Mouse (Mus musculus): Measurements from ENCODE around the gene Ogdhl. TPM values are rescaled to one million over a fixed set of nuclear protein-coding genes. Genes with fewer than 3 reads are reported as not detected.
A peak's percentile ranks its signal among the peaks of the same experiment; 100 is the strongest.

Gene Ogdhl
- 7.8 and 8.8 TPM in 2 replicates for polyA plus RNA-seq (2015; fragmentation: Nextera tagmentation; extraction: Ambion mirVana)

DNA sequence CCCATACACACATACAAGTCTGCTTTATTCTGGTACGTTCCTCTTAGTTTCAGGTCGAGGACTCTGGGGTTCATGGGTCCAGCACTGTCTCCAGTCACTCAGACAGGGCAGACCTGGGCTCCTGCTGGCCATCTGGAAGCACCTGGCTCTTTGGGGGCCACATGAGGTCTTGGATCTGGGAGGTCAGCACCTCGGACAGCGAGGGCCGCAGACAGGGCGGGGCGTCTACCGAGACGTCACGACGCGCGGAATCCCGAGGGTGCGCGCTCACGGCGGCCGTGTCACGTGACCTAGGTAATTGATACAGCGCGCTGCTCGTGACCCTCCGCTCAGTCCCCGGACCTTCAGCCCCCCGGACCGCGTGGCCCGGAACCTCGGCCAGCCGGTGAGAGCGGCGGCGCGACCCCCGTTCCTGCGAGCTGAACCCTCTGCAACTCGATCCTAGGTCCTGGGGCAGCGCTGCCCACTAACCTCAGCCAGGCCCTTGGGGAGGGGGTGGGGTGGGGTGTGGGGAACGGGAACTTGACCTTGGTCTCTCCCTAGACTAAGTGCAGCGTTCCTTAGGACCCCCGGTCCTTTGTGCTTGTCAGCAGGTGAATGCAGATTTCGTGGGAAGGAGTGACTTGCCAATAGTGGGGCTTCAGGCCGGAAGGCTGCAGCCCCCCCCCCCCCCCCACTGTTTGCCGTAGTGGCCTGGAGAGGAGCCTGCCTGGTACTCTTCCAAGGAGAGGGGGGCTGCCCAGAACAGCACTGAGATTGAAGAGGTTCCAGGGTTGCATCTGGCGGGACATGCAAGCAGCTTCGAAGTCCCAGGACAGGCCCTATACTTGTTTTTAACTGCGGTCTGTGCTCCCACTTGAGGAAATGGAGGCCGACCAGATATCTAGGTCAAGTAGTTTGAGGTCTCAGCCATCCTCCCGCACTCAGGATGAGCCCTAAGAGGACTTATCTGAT is at the start of gene Ogdhl:
Gene Ogdhl, plus strand, starts transcription at position 288 of the 954 bp plus-strand sequence.
- Histone ChIP-seq H3K27ac (ENCODE audit: low read length) (no peak within 1 kb of the TSS), H3K9ac (ENCODE audit: low read length) (peak within 1 kb of the TSS; percentile 64), H3K9me3 (ENCODE audit: control insufficient read depth, low read length) (no peaks in the 10 kb centered on the region), H3K4me3 (ENCODE audit: low read length) (peak within 1 kb of the TSS; percentile 65), H3K27me3 (ENCODE audit: control insufficient read depth, insufficient read depth, low read depth, low read length) (no peaks in the 10 kb centered on the region), H3K4me1 (replicated peaks; ENCODE audit: control insufficient read depth, insufficient read depth, low read length) (0 out of 2 replicates have a peak, but pooled peaks cover 2% of the 10 kb centered on the region), H3K4me2 (ENCODE audit: low read depth, low read length) (peak within 1 kb of the TSS; percentile 76), H3K36me3 (ENCODE audit: control insufficient read depth, insufficient read depth, low read length) (no peaks in the 10 kb centered on the region)
- ATAC-seq (ENCODE audit: low read depth), result peak; percentile 87
- WGBS, result 2% methylated on average over 50 of the region's 50 CpGs

DNA sequence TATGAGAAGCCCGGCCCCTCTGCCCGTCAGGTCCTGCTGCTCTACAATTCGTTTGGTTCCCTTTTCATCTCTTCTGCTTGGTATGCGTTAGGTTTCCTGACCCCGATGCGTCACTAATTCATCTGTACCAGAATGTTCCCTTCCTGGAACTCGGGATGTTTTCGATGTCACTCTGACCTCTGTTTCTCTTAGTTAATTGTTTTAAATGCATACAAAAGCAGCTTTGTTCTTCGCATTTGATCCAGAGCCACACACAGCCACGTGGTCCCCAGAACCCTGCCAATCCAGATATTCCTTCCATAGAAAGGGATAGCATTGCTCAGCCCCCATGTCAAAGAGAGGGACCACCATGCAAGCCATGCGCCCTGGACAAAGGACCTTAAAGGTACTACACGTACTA is 20.2 kb upstream of the Ogdhl start:
- Histone ChIP-seq H3K9me3 (ENCODE audit: control insufficient read depth, low read length) (no peaks in the 10 kb centered on the region), H3K27me3 (ENCODE audit: control insufficient read depth, insufficient read depth, low read depth, low read length) (no peaks in the 10 kb centered on the region), H3K9ac (ENCODE audit: low read length) (no peak overlapping the region), H3K27ac (ENCODE audit: low read length) (no peak overlapping the region), H3K36me3 (ENCODE audit: control insufficient read depth, insufficient read depth, low read length) (no peaks in the 10 kb centered on the region; the same call in 1 of the 2 replicates), H3K4me1 (replicated peaks; ENCODE audit: control insufficient read depth, insufficient read depth, low read length) (no peaks in the 10 kb centered on the region), H3K4me2 (ENCODE audit: low read depth, low read length) (no peak overlapping the region), H3K4me3 (ENCODE audit: low read length) (no peak overlapping the region)
- ATAC-seq (ENCODE audit: low read depth), result no peak
- WGBS, result 76% methylated on average over 12 of the region's 12 CpGs

GRCm38 (mm10) chr14:32302423-32302822 is 19.4 kb upstream of the Ogdhl start:
- 82% methylated on average over 7 of the region's 7 CpGs for WGBS
- Histone ChIP-seq H3K27me3 (ENCODE audit: control insufficient read depth, insufficient read depth, low read depth, low read length) (no peaks in the 10 kb centered on the region), H3K4me2 (ENCODE audit: low read depth, low read length) (no peak overlapping the region)

GRCm38 (mm10) chr14:32304921-32305320 is 16.9 kb upstream of the Ogdhl start:
- Histone ChIP-seq H3K9me3 (ENCODE audit: control insufficient read depth, low read length) (no peaks in the 10 kb centered on the region), H3K36me3 (ENCODE audit: control insufficient read depth, insufficient read depth, low read length) (no peaks in the 10 kb centered on the region), H3K4me2 (ENCODE audit: low read depth, low read length) (no peak overlapping the region), H3K27me3 (ENCODE audit: control insufficient read depth, insufficient read depth, low read depth, low read length) (no peaks in the 10 kb centered on the region), H3K27ac (ENCODE audit: low read length) (no peak overlapping the region), H3K9ac (ENCODE audit: low read length) (no peak overlapping the region), H3K4me1 (replicated peaks; ENCODE audit: control insufficient read depth, insufficient read depth, low read length) (no peaks in the 10 kb centered on the region), H3K4me3 (ENCODE audit: low read length) (no peak overlapping the region)
- 85% methylated on average over 8 of the region's 8 CpGs for WGBS
- no peak for ATAC-seq (ENCODE audit: low read depth)

More at GRCm38 (mm10) chr14:32302423-32302822, 19.4 kb upstream of the Ogdhl start:
- ATAC-seq (ENCODE audit: low read depth), result no peak
- no peak overlapping the region for H3K27ac ChIP-seq (ENCODE audit: low read length)
- H3K36me3 ChIP-seq (ENCODE audit: control insufficient read depth, insufficient read depth, low read length), result no peaks in the 10 kb centered on the region
- no peak overlapping the region for H3K4me3 ChIP-seq (ENCODE audit: low read length)
- no peaks in the 10 kb centered on the region for H3K4me1 ChIP-seq (replicated peaks; ENCODE audit: control insufficient read depth, insufficient read depth, low read length)
- no peaks in the 10 kb centered on the region for H3K9me3 ChIP-seq (ENCODE audit: control insufficient read depth, low read length)
- H3K9ac ChIP-seq (ENCODE audit: low read length), result no peak overlapping the region

DNA sequence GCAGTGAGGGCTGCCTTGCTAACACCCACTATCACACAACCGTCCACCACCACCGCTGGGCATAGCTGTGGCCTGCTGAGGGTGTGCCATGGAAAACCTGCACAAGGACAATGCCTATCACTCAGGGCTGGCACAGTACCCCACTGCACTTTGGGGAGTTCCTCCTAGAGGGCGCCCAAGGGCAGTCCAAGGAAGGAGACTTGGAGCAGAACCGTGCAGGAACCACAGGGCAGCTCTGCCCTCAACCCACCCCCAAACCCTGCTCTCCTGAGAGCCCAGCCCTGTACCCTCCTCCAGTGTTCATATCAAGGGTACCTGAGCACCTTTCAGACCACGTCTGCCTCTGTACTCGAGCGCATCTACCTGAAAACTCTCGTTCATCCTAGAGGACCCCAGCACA is 11.9 kb upstream of the Ogdhl start:
- H3K4me1 ChIP-seq (replicated peaks; ENCODE audit: control insufficient read depth, insufficient read depth, low read length), result no peaks in the 10 kb centered on the region
- H3K9ac ChIP-seq (ENCODE audit: low read length), result no peak overlapping the region
- H3K9me3 ChIP-seq (ENCODE audit: control insufficient read depth, low read length), result no peaks in the 10 kb centered on the region
- no peak for ATAC-seq (ENCODE audit: low read depth)
- H3K4me3 ChIP-seq (ENCODE audit: low read length), result no peak overlapping the region
- H3K27me3 ChIP-seq (ENCODE audit: control insufficient read depth, insufficient read depth, low read depth, low read length), result no peaks in the 10 kb centered on the region
- no peak overlapping the region for H3K27ac ChIP-seq (ENCODE audit: low read length)
- H3K4me2 ChIP-seq (ENCODE audit: low read depth, low read length), result no peak overlapping the region
- H3K36me3 ChIP-seq (ENCODE audit: control insufficient read depth, insufficient read depth, low read length), result no peaks in the 10 kb centered on the region
- 39% methylated on average over 8 of the region's 8 CpGs for WGBS

DNA sequence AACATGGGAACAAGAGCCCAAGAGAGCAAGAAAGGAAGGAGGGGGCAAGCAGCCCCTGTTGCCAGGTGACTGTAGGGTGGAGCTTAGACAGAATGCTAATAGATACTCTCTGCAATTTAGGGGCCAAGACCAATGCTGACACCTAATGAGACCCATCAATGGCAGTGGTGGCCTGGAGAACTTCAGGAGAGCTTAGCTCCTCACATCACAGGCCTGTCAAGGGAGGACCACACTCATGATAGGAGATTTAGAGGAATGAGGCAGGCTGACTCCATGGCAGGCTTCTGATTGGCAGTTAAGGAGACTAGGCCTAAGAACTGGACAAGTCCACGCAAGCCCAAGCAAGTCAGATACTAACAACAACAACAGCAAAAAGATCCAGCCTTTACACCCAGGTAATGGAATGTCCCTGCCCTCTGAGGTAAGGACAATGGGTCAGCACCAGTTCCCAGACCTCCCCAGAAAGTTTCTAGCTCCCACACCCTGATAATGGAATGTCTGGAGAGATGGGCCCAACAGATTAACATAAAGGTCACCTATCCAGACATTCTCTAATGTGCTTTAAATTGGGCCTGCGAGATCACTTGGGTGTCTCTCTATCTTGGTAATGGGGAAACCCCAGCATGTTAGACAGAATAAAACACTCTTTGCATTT is 10.3 kb upstream of the Ogdhl start:
- Histone ChIP-seq H3K36me3 (ENCODE audit: control insufficient read depth, insufficient read depth, low read length) (no peaks in the 10 kb centered on the region), H3K9me3 (ENCODE audit: control insufficient read depth, low read length) (no peaks in the 10 kb centered on the region), H3K9ac (ENCODE audit: low read length) (no peak overlapping the region), H3K4me2 (ENCODE audit: low read depth, low read length) (no peak overlapping the region), H3K4me3 (ENCODE audit: low read length) (no peak overlapping the region), H3K27ac (ENCODE audit: low read length) (no peak overlapping the region), H3K27me3 (ENCODE audit: control insufficient read depth, insufficient read depth, low read depth, low read length) (no peaks in the 10 kb centered on the region), H3K4me1 (replicated peaks; ENCODE audit: control insufficient read depth, insufficient read depth, low read length) (no peaks in the 10 kb centered on the region)
- ATAC-seq (ENCODE audit: low read depth), result no peak
- WGBS, result 97% methylated on average over 2 of the region's 2 CpGs

DNA sequence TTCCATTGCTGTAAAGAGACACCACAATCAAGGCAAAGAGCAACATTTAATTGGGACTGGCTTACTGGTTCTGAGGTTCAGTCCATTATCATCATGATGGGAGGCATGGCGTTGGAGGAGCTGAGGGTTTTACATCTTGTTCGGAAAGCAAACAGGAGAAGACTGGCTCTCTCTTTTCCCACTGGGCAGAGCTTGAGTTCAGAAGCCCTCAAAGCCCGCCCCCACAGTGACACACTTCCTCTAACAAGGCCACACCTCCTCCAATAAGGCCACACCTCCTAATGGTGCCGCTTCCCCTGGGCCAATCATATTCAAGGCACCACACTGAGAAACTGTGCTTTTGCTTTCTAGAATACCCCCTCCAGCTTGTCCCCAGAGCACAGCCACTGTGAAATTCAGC is 4.0 kb upstream of the Ogdhl start:
- Histone ChIP-seq H3K36me3 (ENCODE audit: control insufficient read depth, insufficient read depth, low read length) (no peaks in the 10 kb centered on the region), H3K4me3 (ENCODE audit: low read length) (no peak overlapping the region), H3K9ac (ENCODE audit: low read length) (no peak overlapping the region), H3K4me1 (replicated peaks; ENCODE audit: control insufficient read depth, insufficient read depth, low read length) (0 out of 2 replicates have a peak, but pooled peaks cover 2% of the 10 kb centered on the region), H3K9me3 (ENCODE audit: control insufficient read depth, low read length) (no peaks in the 10 kb centered on the region), H3K27ac (ENCODE audit: low read length) (no peak overlapping the region), H3K4me2 (ENCODE audit: low read depth, low read length) (no peak overlapping the region), H3K27me3 (ENCODE audit: control insufficient read depth, insufficient read depth, low read depth, low read length) (no peaks in the 10 kb centered on the region)
- ATAC-seq (ENCODE audit: low read depth), result no peak
- 14% methylated on average over 4 of the region's 4 CpGs for whole genome bisulfite sequencing

DNA sequence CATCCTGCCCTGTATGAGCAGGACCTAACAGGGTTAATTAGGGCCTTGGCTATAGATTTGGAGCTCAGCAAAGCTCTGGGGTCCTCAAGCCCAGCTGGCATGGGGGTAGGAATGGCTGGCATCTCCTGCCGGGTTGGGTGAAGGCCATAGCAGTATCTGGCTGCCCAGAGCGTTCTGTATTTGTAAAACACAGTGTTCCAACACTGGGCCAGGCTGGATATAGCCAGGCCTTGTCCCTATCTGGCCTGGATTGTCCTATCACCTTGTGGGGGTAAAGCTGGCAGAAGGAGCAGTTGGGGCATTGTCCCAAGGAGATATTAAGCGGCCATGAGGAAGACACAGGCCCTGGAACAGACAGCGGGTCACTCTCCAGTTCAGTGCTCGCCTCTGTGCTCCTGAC is 1.4 kb downstream of the Ogdhl start:
- no peaks in the 10 kb centered on the region for H3K9me3 ChIP-seq (ENCODE audit: control insufficient read depth, low read length)
- no peak overlapping the region for H3K27ac ChIP-seq (ENCODE audit: low read length)
- no peak overlapping the region for H3K4me3 ChIP-seq (ENCODE audit: low read length)
- no peaks in the 10 kb centered on the region for H3K27me3 ChIP-seq (ENCODE audit: control insufficient read depth, insufficient read depth, low read depth, low read length)
- H3K4me1 ChIP-seq (replicated peaks; ENCODE audit: control insufficient read depth, insufficient read depth, low read length), result 0 out of 2 replicates have a peak, but pooled peaks cover 2% of the 10 kb centered on the region
- no peak overlapping the region for H3K9ac ChIP-seq (ENCODE audit: low read length)
- no peaks in the 10 kb centered on the region for H3K36me3 ChIP-seq (ENCODE audit: control insufficient read depth, insufficient read depth, low read length)
- 88% methylated on average over 5 of the region's 5 CpGs for WGBS
- ATAC-seq (ENCODE audit: low read depth), result no peak
- H3K4me2 ChIP-seq (ENCODE audit: low read depth, low read length), result no peak overlapping the region

DNA sequence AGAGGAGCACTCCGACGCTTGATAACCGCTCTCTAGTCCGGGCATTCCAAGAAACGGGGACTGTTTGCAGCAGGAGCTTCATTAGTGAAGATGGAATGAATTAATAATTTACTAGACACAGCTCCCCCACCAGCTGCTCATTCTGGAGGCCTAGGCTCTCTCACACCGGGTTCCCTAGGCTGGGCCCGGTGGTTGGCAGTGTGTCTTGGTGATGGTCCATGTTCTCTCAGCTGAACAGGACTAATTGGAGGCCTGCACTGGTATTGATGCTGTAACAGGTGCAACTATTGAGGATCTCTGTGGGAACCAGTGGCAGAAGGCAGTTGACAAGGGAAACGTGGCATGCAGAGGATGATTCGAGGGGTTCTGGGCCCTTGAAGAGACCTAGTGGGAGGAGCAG is 5.5 kb downstream of the Ogdhl start:
- H3K4me3 ChIP-seq (ENCODE audit: low read length), result no peak overlapping the region
- no peaks in the 10 kb centered on the region for H3K36me3 ChIP-seq (ENCODE audit: control insufficient read depth, insufficient read depth, low read length)
- no peaks in the 10 kb centered on the region for H3K27me3 ChIP-seq (ENCODE audit: control insufficient read depth, insufficient read depth, low read depth, low read length)
- no peak for ATAC-seq (ENCODE audit: low read depth)
- H3K4me2 ChIP-seq (ENCODE audit: low read depth, low read length), result no peak overlapping the region
- H3K9me3 ChIP-seq (ENCODE audit: control insufficient read depth, low read length), result no peaks in the 10 kb centered on the region
- no peak overlapping the region for H3K27ac ChIP-seq (ENCODE audit: low read length)
- WGBS, result 84% methylated on average over 9 of the region's 9 CpGs
- no peaks in the 10 kb centered on the region for H3K4me1 ChIP-seq (replicated peaks; ENCODE audit: control insufficient read depth, insufficient read depth, low read length)
- H3K9ac ChIP-seq (ENCODE audit: low read length), result no peak overlapping the region

All from lung, embryonic 16.5 days (tissue).